Mouse (Mus musculus) kidney, embryonic 16.5 days (tissue): ENCODE data around the gene Ctc1. TPM values are rescaled to one million over a fixed set of nuclear protein-coding genes. Genes with fewer than 3 reads are reported as not detected.

Source experiments
- ATAC-seq: fragments of 200-750 bp; cut with Nextera tagmentation; 2 replicates; pipeline ENCODE4 v1.8.0; 2017; ENCODE audit warnings: moderate TSS enrichment; ENCODE audit not compliant: low FRiP score, low TSS enrichment
- H3K27ac ChIP-seq: fragments of 300-500 bp; sonication (generic); 2 replicates; pipeline ENCODE4 v1.5.1; 2014; ENCODE audit warnings: low read length
- H3K27me3 ChIP-seq: fragments of 300-500 bp; sonication (generic); 2 replicates; pipeline ENCODE4 v1.6.1; 2014; ENCODE audit warnings: low read length, control low read depth, mixed read lengths; ENCODE audit not compliant: insufficient read depth
- H3K36me3 ChIP-seq: fragments of 300-500 bp; sonication (generic); 2 replicates; pipeline ENCODE4 v1.6.1; 2014; ENCODE audit warnings: low read length, control low read depth, mixed read lengths; ENCODE audit not compliant: insufficient read depth
- H3K4me1 ChIP-seq: fragments of 300-500 bp; sonication (generic); 2 replicates; pipeline ENCODE4 v1.6.1; 2014; ENCODE audit warnings: low read length, control low read depth, mixed read lengths; ENCODE audit not compliant: insufficient read depth
- H3K4me2 ChIP-seq: fragments of 300-500 bp; sonication (generic); replicated peaks from 2 replicates; pipeline ENCODE4 v1.6.1; 2014; ENCODE audit warnings: low read depth, low read length
- H3K4me3 ChIP-seq: fragments of 300-500 bp; sonication (generic); 2 replicates; pipeline ENCODE4 v1.5.1; 2014; ENCODE audit warnings: mild to moderate bottlenecking, low read length
- H3K9ac ChIP-seq: fragments of 300-500 bp; sonication (generic); replicated peaks from 2 replicates; pipeline ENCODE4 v1.6.1; 2014; ENCODE audit warnings: low read length
- H3K9me3 ChIP-seq: fragments of 300-500 bp; sonication (generic); 2 replicates; pipeline ENCODE4 v1.6.1; 2016; ENCODE audit warnings: low read length, control low read depth
- WGBS: fragments of 180-500 bp; shearing (Covaris S2); extraction: QIAGEN DNeasy Blood & Tissue Kit; methylation state at CpG from one replicate; pipeline ENCODE4 v1.1.7; 2014; 5-methylcytosine and 5-hydroxymethylcytosine counted together
- polyA plus RNA-seq: library from polyadenylated mRNA; unstranded; fragments of >200 nt; fragmentation: Nextera tagmentation; extraction: Ambion mirVana; gene quantifications from 2 replicates; pipeline ENCODE4 v1.2.1, GENCODE M21; 2015

The Ctc1 gene
- polyA plus RNA-seq, 1 experiment from 2014 or later, result 64.1 TPM

GRCm38 (mm10) chr11:69058729-69059356 is 43.1 kb downstream of the Ctc1 start:
- Histone ChIP-seq H3K4me1 (peaks cover 23% of the 10 kb centered on the region), H3K9ac (peak overlapping the region; percentile 71), H3K9me3 (no peaks in the 10 kb centered on the region), H3K36me3 (no peaks in the 10 kb centered on the region), H3K4me2 (peak overlapping the region; percentile 85), H3K27me3 (no peaks in the 10 kb centered on the region), H3K27ac (peak overlapping the region; percentile 88), H3K4me3 (peak overlapping the region; percentile 85)
- ATAC-seq, result no peak
- WGBS, result 1% methylated on average over 19 of the region's 19 CpGs

DNA sequence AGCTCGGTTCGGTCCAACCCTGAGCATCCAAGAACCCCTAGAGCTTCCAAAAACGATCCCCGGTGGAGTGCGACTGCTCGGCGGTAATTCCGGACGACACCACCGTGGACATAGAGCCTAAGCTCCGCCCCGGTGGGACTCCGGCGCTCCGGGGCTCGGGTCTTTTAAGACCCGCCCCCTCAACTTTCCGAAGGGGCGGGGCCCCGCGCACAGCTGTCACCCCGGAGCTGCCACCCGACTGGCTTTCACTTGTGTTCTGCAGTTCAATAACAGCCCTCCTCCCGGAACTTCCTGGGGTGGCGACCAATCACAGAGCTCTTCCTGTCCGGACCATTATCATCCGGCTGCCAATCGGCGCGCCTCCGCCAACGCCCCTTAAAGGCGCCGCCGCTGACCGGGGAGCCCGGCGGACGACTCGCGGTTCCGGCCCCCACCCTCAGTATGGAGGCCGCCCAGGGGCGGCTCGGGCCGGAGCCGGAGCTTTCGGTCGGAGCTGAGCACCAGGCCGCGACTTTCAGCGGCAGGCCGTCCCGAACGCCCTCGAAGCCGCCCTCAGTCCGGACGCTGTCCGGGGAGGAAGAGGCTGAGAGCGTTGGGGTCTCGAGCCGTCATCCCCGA is 43.8 kb downstream of the Ctc1 start, which contains the start of gene Borcs6:
Gene Borcs6 (plus strand): TSS at position 361 of the 618 bp plus-strand sequence.
- Histone ChIP-seq H3K9ac (peak within 1 kb of the TSS; percentile 91), H3K4me3 (peak within 1 kb of the TSS; percentile 85), H3K27me3 (no peaks in the 10 kb centered on the region), H3K27ac (peak within 1 kb of the TSS; percentile 93), H3K4me2 (peak within 1 kb of the TSS; percentile 85), H3K4me1 (peaks cover 27% of the 10 kb centered on the region), H3K36me3 (no peaks in the 10 kb centered on the region), H3K9me3 (no peaks in the 10 kb centered on the region)
- under 1% methylated on average over 64 of the region's 64 CpGs for WGBS
- ATAC-seq, result peak; percentile 92

- peak overlapping the region; percentile 85 for H3K4me2 ChIP-seq
- peak overlapping the region; percentile 85 for H3K4me3 ChIP-seq
- no peaks in the 10 kb centered on the region for H3K9me3 ChIP-seq
- no peaks in the 10 kb centered on the region for H3K27me3 ChIP-seq
- under 1% methylated on average over 47 of the region's 49 CpGs for WGBS
- peak overlapping the region; percentile 93 for H3K27ac ChIP-seq
- H3K9ac ChIP-seq, result peak overlapping the region; percentile 91
- ATAC-seq, result peak; percentile 11
- peaks cover 29% of the 10 kb centered on the region for H3K4me1 ChIP-seq
- no peaks in the 10 kb centered on the region for H3K36me3 ChIP-seq
Observed at GRCm38 (mm10) chr11:69059975-69060411, 44.3 kb downstream of the Ctc1 start.

DNA sequence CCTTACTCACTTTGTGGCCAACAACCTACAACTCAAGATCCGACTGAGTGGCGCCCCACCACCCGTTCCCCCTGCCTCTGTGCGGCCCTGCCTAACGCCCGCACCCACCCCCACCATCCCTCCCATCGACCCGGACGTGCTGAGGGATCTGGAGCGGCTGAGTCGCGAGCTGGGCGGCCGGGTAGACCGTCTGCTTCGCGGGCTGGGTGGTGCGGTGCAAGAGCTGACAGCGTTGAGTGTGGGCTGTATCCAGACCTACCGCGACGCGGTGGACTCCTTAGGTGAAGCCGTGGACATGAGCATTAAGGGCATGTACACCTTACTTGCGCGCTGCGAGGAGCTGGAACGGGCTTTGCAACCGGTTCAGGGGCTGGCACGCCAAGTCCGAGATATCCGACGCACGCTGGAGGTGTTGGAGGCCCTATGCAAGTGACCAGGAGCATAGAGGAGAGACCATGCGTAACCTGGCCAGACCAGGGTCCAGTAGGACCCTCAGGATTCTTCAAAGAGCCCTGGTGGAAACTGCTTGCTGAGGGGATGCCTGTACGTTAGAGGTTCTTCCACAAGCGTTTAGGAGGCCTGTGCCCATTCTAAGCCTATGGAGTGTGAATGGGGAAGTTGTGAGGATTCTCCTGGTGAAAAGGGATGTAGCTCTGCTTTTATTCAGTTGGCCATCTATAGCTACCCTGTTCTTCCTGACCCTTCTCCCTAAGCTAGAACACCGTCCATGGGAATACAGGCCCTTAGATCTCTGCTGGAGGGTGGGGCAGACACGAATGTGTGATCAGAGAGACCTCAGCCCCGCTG is 44.9 kb downstream of the Ctc1 start:
- WGBS, result 1% methylated on average over 39 of the region's 40 CpGs
- H3K4me3 ChIP-seq, result peak overlapping the region; percentile 85
- peak overlapping the region; percentile 93 for H3K27ac ChIP-seq
- no peaks in the 10 kb centered on the region for H3K27me3 ChIP-seq
- H3K9ac ChIP-seq, result peak overlapping the region; percentile 91
- H3K9me3 ChIP-seq, result no peaks in the 10 kb centered on the region
- peaks cover 30% of the 10 kb centered on the region for H3K4me1 ChIP-seq
- H3K4me2 ChIP-seq, result peak overlapping the region; percentile 85
- ATAC-seq, result no peak
- no peaks in the 10 kb centered on the region for H3K36me3 ChIP-seq

- H3K9me3 ChIP-seq, result no peaks in the 10 kb centered on the region
- no peaks in the 10 kb centered on the region for H3K27me3 ChIP-seq
- peak overlapping the region; percentile 91 for H3K9ac ChIP-seq
- H3K4me3 ChIP-seq, result peak overlapping the region; percentile 85
- ATAC-seq, result no peak
- H3K4me1 ChIP-seq, result peaks cover 37% of the 10 kb centered on the region
- WGBS, result 6% methylated on average over 17 of the region's 17 CpGs
- H3K36me3 ChIP-seq, result no peaks in the 10 kb centered on the region
- H3K4me2 ChIP-seq, result peak overlapping the region; percentile 85
- H3K27ac ChIP-seq, result peak overlapping the region; percentile 3
Observed at GRCm38 (mm10) chr11:69061255-69061912, 45.7 kb downstream of the Ctc1 start.

- no peak for ATAC-seq
- H3K4me1 ChIP-seq, result peaks cover 45% of the 10 kb centered on the region
- H3K9ac ChIP-seq, result peak overlapping the region; percentile 58
- WGBS, result under 1% methylated on average over 17 of the region's 17 CpGs
- H3K36me3 ChIP-seq, result no peaks in the 10 kb centered on the region
- H3K4me2 ChIP-seq, result peak overlapping the region; percentile 85
- no peaks in the 10 kb centered on the region for H3K9me3 ChIP-seq
- H3K4me3 ChIP-seq, result peak overlapping the region; percentile 79
- peak overlapping the region; percentile 75 for H3K27ac ChIP-seq
- no peaks in the 10 kb centered on the region for H3K27me3 ChIP-seq
Observed at GRCm38 (mm10) chr11:69062194-69062760, 46.6 kb downstream of the Ctc1 start.

- peak overlapping the region; percentile 85 for H3K4me2 ChIP-seq
- peak overlapping the region; percentile 87 for H3K27ac ChIP-seq
- H3K9me3 ChIP-seq, result no peaks in the 10 kb centered on the region
- ATAC-seq, result peak; percentile 72
- H3K36me3 ChIP-seq, result no peaks in the 10 kb centered on the region
- peak overlapping the region; percentile 79 for H3K4me3 ChIP-seq
- peaks cover 44% of the 10 kb centered on the region for H3K4me1 ChIP-seq
- H3K9ac ChIP-seq, result peak overlapping the region; percentile 58
- no peaks in the 10 kb centered on the region for H3K27me3 ChIP-seq
- WGBS, result under 1% methylated on average over 19 of the region's 19 CpGs
Observed at GRCm38 (mm10) chr11:69062761-69063224, 47.1 kb downstream of the Ctc1 start.

DNA sequence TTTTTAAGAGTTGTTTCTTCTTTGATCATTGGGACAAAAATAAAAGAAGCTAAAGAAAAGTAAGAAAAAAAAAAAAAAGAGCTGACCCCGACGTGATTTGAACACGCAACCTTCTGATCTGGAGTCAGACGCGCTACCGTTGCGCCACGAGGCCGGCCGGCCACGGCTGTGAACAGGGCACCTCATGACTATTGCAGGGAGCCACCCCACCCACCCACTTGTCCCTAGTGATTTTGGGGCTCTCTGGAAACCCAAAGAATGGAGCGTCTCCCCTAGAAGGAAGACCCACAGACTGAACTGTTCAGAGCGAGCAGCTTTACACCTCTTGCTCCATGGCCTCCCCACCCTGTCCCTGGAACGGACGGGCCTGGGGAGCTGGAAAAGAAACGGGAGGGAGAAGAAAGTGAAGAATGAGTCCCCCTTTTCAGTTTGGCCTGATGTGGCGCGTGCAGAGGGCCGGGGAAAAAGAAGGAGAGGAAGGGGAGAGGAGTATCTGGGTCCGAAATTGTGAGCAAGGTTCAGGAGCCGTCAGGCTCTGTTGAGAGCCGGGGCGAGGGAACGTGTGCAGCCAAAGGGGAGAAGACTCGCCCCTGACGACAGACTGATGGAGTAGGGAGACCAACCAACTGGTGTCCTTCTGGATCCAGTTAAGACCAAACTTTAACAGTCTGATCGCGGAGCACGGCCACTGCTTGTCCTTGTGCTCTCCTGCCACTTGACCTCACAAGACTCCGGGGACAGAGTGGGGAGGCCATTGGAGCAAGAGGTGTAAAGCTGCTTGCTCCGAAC is 47.9 kb downstream of the Ctc1 start:
- Histone ChIP-seq H3K4me1 (peaks cover 38% of the 10 kb centered on the region), H3K27ac (peak overlapping the region; percentile 87), H3K9ac (peak overlapping the region; percentile 71), H3K4me3 (peak overlapping the region; percentile 79), H3K4me2 (peak overlapping the region; percentile 85), H3K36me3 (no peaks in the 10 kb centered on the region), H3K9me3 (no peaks in the 10 kb centered on the region), H3K27me3 (no peaks in the 10 kb centered on the region)
- under 1% methylated on average over 31 of the region's 31 CpGs for WGBS
- peak; percentile 27; the same call in 1 of the 2 replicates for ATAC-seq
